Mouse (Mus musculus): ENCODE results near the gene Gm9837.

DNA sequence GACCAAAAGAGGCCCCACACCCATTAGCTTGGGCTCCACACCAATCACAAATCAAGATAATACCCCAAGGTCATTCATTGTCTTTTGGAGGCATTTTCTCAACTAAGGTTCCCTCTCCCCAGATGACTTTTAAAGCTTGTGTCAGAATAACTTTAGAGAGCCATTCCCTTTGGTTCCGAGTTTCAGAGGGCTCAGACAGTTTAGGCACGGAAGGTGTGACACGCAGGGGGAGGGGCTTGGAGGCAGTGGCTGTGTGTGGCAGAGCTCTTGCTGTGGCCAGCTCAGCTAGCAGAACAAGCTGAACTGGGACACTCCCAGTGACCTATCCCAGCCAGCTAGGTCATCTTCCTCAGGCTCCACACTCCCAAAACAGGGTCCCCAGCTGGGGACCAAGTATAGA, 38.3 kb upstream of the Gm9837 start:
- TF ChIP-seq CTCF (IDR thresholded peaks at IDR 0.05) (no peak), POLR2A (IDR thresholded peaks at IDR 0.05; ENCODE audit: insufficient read depth, low read depth, low read length) (no peak), EP300 (IDR thresholded peaks at IDR 0.05; ENCODE audit: insufficient read depth, low read depth, low read length) (no peak)
